In genomic region chr5:124438229-124438628, GRCm38 (mm10) we compare ENCODE assay signal across 8 mouse cellular contexts. TPM values are rescaled to one million over a fixed set of nuclear protein-coding genes. Genes with fewer than 3 reads are reported as not detected.
DNase-seq lines count a peak whose midpoint lies in the region; ATAC-seq and TF ChIP-seq lines count a peak whose summit lies in the region.

No protein-coding gene starts in this region.

- H3K36me3 ChIP-seq in embryonic facial prominence, embryonic 10.5 days (replicated peaks) = no peaks in the 10 kb centered on the region
- peaks cover 14% of the 10 kb centered on the region for H3K36me3 ChIP-seq in liver, embryonic 12.5 days
- H3K36me3 ChIP-seq in stomach, embryonic 16.5 days (ENCODE audit: control insufficient read depth, insufficient read depth, low read length) = no peaks in the 10 kb centered on the region
- no peaks in the 10 kb centered on the region for H3K36me3 ChIP-seq in forebrain, embryonic 13.5 days (ENCODE audit: poor library complexity, severe bottlenecking)

- no peak for DNase-seq in layer of hippocampus, adult 2 months (ENCODE audit: low spot score in 2 of 2)
- no peak for DNase-seq in layer of hippocampus, postnatal 25 days (ENCODE audit: extremely low spot score in 1 of 2, low spot score in 1 of 2)
- no peak for DNase-seq in embryonic facial prominence, embryonic 10.5 days (ENCODE audit: low spot score)
- no peak for DNase-seq in frontal cortex, adult 2 months (ENCODE audit: extremely low spot score in 1 of 2, low spot score in 1 of 2)
- no peak for DNase-seq in gastrocnemius, adult 8-10 months (ENCODE audit: low spot score in 2 of 2)

- no peak for ATAC-seq in liver, embryonic 12.5 days
- ATAC-seq in stomach, embryonic 16.5 days (ENCODE audit: insufficient read depth, low FRiP score) = no peak
- ATAC-seq in forebrain, embryonic 13.5 days = no peak

- H3K4me3 ChIP-seq in layer of hippocampus, adult 2 months = no peak overlapping the region
- 0 out of 2 replicates have a peak overlapping the region, but pooled peaks have one; percentile 25 for H3K4me3 ChIP-seq in embryonic facial prominence, embryonic 10.5 days
- H3K4me3 ChIP-seq in liver, embryonic 12.5 days = peak overlapping the region; percentile 96; the same call in 1 of the 2 replicates
- H3K4me3 ChIP-seq in stomach, embryonic 16.5 days (replicated peaks; ENCODE audit: low read length) = no peak overlapping the region
- no peak overlapping the region for H3K4me3 ChIP-seq in forebrain, embryonic 13.5 days

- H3K4me2 ChIP-seq in liver, embryonic 12.5 days = peak overlapping the region; percentile 86
- no peak overlapping the region for H3K4me2 ChIP-seq in stomach, embryonic 16.5 days (ENCODE audit: low read depth, low read length)
- H3K4me2 ChIP-seq in forebrain, embryonic 13.5 days = no peak overlapping the region

- peaks cover 19% of the 10 kb centered on the region for H3K4me1 ChIP-seq in embryonic facial prominence, embryonic 10.5 days
- H3K4me1 ChIP-seq in liver, embryonic 12.5 days = peaks cover 39% of the 10 kb centered on the region
- H3K4me1 ChIP-seq in stomach, embryonic 16.5 days (ENCODE audit: control insufficient read depth, insufficient read depth, low read length) = 0 out of 2 replicates have a peak, but pooled peaks cover 4% of the 10 kb centered on the region
- H3K4me1 ChIP-seq in forebrain, embryonic 13.5 days = peaks cover 9% of the 10 kb centered on the region

- H3K9me3 ChIP-seq in embryonic facial prominence, embryonic 10.5 days = no peaks in the 10 kb centered on the region
- H3K9me3 ChIP-seq in liver, embryonic 12.5 days (replicated peaks) = no peaks in the 10 kb centered on the region
- no peaks in the 10 kb centered on the region for H3K9me3 ChIP-seq in stomach, embryonic 16.5 days (replicated peaks; ENCODE audit: control insufficient read depth, low read length)
- H3K9me3 ChIP-seq in forebrain, embryonic 13.5 days (replicated peaks) = no peaks in the 10 kb centered on the region

- H3K27me3 ChIP-seq in embryonic facial prominence, embryonic 10.5 days (replicated peaks; ENCODE audit: low read depth, poor library complexity, severe bottlenecking) = no peaks in the 10 kb centered on the region
- H3K27me3 ChIP-seq in liver, embryonic 12.5 days (replicated peaks) = no peaks in the 10 kb centered on the region
- no peaks in the 10 kb centered on the region for H3K27me3 ChIP-seq in stomach, embryonic 16.5 days (ENCODE audit: control insufficient read depth, insufficient read depth, low read length)
- peaks cover 3% of the 10 kb centered on the region; the same call in 1 of the 2 replicates for H3K27me3 ChIP-seq in forebrain, embryonic 13.5 days

- TF ChIP-seq CTCF in layer of hippocampus, adult 2 months (conservative IDR thresholded peaks at IDR 0.05) = peak; percentile 66

- 88% methylated on average over 5 of the region's 5 CpGs for WGBS in embryonic facial prominence, embryonic 10.5 days
- WGBS in liver, embryonic 12.5 days (ENCODE audit: insufficient replicate concordance) = 75% methylated on average over 5 of the region's 5 CpGs
- WGBS in stomach, embryonic 16.5 days = 77% methylated on average over 5 of the region's 5 CpGs
- WGBS in forebrain, embryonic 13.5 days = 90% methylated on average over 5 of the region's 5 CpGs

- H3K27ac ChIP-seq in layer of hippocampus, adult 2 months = peak overlapping the region; percentile 89; the same call in 1 of the 2 replicates
- H3K27ac ChIP-seq in embryonic facial prominence, embryonic 10.5 days (replicated peaks) = 0 out of 2 replicates have a peak overlapping the region, but pooled peaks have one; percentile 14
- H3K27ac ChIP-seq in liver, embryonic 12.5 days = peak overlapping the region; percentile 79
- peak overlapping the region; percentile 82; the same call in 1 of the 2 replicates for H3K27ac ChIP-seq in stomach, embryonic 16.5 days (ENCODE audit: low read length)
- no peak overlapping the region for H3K27ac ChIP-seq in forebrain, embryonic 13.5 days

- 0 out of 2 replicates have a peak overlapping the region, but pooled peaks have one; percentile 64 for H3K9ac ChIP-seq in liver, embryonic 12.5 days
- H3K9ac ChIP-seq in stomach, embryonic 16.5 days (ENCODE audit: low read length) = no peak overlapping the region
- H3K9ac ChIP-seq in forebrain, embryonic 13.5 days = no peak overlapping the region

RNA-seq across cellular contexts. Expression of gene Kmt5a, which starts 1.5 kb away (rescaled TPM):
- total RNA-seq in layer of hippocampus, adult 2 months (2021) = 10 to 100 TPM; 55.8 to 70.3 TPM
- total RNA-seq in layer of hippocampus, postnatal 25 days (2021) = 10 to 100 TPM; 58.5 to 63.1 TPM
- polyA plus RNA-seq in embryonic facial prominence, embryonic 10.5 days (2016; fragmentation: Nextera tagmentation; extraction: Ambion mirVana) = 48.5 and 55.7 TPM in 2 replicates
- polyA plus RNA-seq in liver, embryonic 12.5 days (2016; fragmentation: Nextera tagmentation; extraction: Ambion mirVana) = 85.3 and 95.9 TPM in 2 replicates
- 50.4 and 51.7 TPM in 2 replicates for polyA plus RNA-seq in stomach, embryonic 16.5 days (2015; fragmentation: Nextera tagmentation; extraction: Ambion mirVana)
- polyA plus RNA-seq in frontal cortex, adult 2 months (2012; rRNA removed) = 41.8 and 54.3 TPM in 2 replicates
- 30.0 and 30.6 TPM in 2 replicates for polyA plus RNA-seq in forebrain, embryonic 13.5 days (2015; fragmentation: Nextera tagmentation; extraction: Ambion mirVana)
- 100 to 1,000 TPM; 217 to 342 (median 227) TPM for total RNA-seq in gastrocnemius, adult 8-10 months (2022)

RNA-seq across cellular contexts. Expression of gene Sbno1, which starts 12.4 kb away (rescaled TPM):
- 100 to 1,000 TPM; 157 to 166 TPM for total RNA-seq in layer of hippocampus, adult 2 months (2021)
- total RNA-seq in layer of hippocampus, postnatal 25 days (2021) = 100 to 1,000 TPM; 143 to 144 TPM
- polyA plus RNA-seq in embryonic facial prominence, embryonic 10.5 days (2016; fragmentation: Nextera tagmentation; extraction: Ambion mirVana) = 98.3 and 103 TPM in 2 replicates
- polyA plus RNA-seq in liver, embryonic 12.5 days (2016; fragmentation: Nextera tagmentation; extraction: Ambion mirVana) = 60.1 and 65.7 TPM in 2 replicates
- 70.4 and 76.1 TPM in 2 replicates for polyA plus RNA-seq in stomach, embryonic 16.5 days (2015; fragmentation: Nextera tagmentation; extraction: Ambion mirVana)
- polyA plus RNA-seq in frontal cortex, adult 2 months (2012; rRNA removed) = 57.7 and 59.5 TPM in 2 replicates
- 120 TPM in 2 replicates for polyA plus RNA-seq in forebrain, embryonic 13.5 days (2015; fragmentation: Nextera tagmentation; extraction: Ambion mirVana)
- 10 to 100 TPM; 41.8 to 53.6 (median 48.2) TPM for total RNA-seq in gastrocnemius, adult 8-10 months (2022)

RNA-seq across cellular contexts. Expression of gene Rilpl2, which starts 39.9 kb away (rescaled TPM):
- total RNA-seq in layer of hippocampus, adult 2 months (2021) = 10 to 100 TPM; 19.3 TPM
- total RNA-seq in layer of hippocampus, postnatal 25 days (2021) = 10 to 100 TPM; 18.7 to 22.7 TPM
- 24.9 and 26.0 TPM in 2 replicates for polyA plus RNA-seq in embryonic facial prominence, embryonic 10.5 days (2016; fragmentation: Nextera tagmentation; extraction: Ambion mirVana)
- 9.4 and 11.5 TPM in 2 replicates for polyA plus RNA-seq in liver, embryonic 12.5 days (2016; fragmentation: Nextera tagmentation; extraction: Ambion mirVana)
- 27.4 and 32.0 TPM in 2 replicates for polyA plus RNA-seq in stomach, embryonic 16.5 days (2015; fragmentation: Nextera tagmentation; extraction: Ambion mirVana)
- 24.5 and 25.9 TPM in 2 replicates for polyA plus RNA-seq in frontal cortex, adult 2 months (2012; rRNA removed)
- 19.3 and 22.3 TPM in 2 replicates for polyA plus RNA-seq in forebrain, embryonic 13.5 days (2015; fragmentation: Nextera tagmentation; extraction: Ambion mirVana)
- total RNA-seq in gastrocnemius, adult 8-10 months (2022) = 1 to 10 TPM; 3.2 to 5.1 (median 4.2) TPM

RNA-seq across cellular contexts. Expression of gene Snrnp35, which starts 44.7 kb away (rescaled TPM):
- total RNA-seq in layer of hippocampus, adult 2 months (2021) = 10 to 100 TPM; 25.7 to 25.9 TPM
- total RNA-seq in layer of hippocampus, postnatal 25 days (2021) = 10 to 100 TPM; 20.6 to 25.9 TPM
- polyA plus RNA-seq in embryonic facial prominence, embryonic 10.5 days (2016; fragmentation: Nextera tagmentation; extraction: Ambion mirVana) = 28.3 and 28.8 TPM in 2 replicates
- polyA plus RNA-seq in liver, embryonic 12.5 days (2016; fragmentation: Nextera tagmentation; extraction: Ambion mirVana) = 17.8 and 18.3 TPM in 2 replicates
- 22.0 and 24.3 TPM in 2 replicates for polyA plus RNA-seq in stomach, embryonic 16.5 days (2015; fragmentation: Nextera tagmentation; extraction: Ambion mirVana)
- 9.6 and 11.8 TPM in 2 replicates for polyA plus RNA-seq in frontal cortex, adult 2 months (2012; rRNA removed)
- polyA plus RNA-seq in forebrain, embryonic 13.5 days (2015; fragmentation: Nextera tagmentation; extraction: Ambion mirVana) = 27.2 and 27.8 TPM in 2 replicates
- 10 to 100 TPM; 19.8 to 27.9 (median 25.2) TPM for total RNA-seq in gastrocnemius, adult 8-10 months (2022)

Comparison
In these comparisons a context has a peak if more than half of its experiments do, and no peak if none do; other contexts are left out.
1. H3K4me3 ChIP-seq: peak in embryonic facial prominence, embryonic 10.5 days (single experiment) and liver, embryonic 12.5 days (single experiment); none in layer of hippocampus, adult 2 months (single experiment), stomach, embryonic 16.5 days (single experiment) and forebrain, embryonic 13.5 days (single experiment).